Mouse (Mus musculus): ENCODE results near the gene Dglucy.

Dglucy gene

GRCm38 (mm10) chr12:100878556-100878955, 99.7 kb downstream of the Dglucy start:
- DNase-seq (ENCODE audit: low read depth, low spot score), result no peak

- peak; percentile 88 for DNase-seq (ENCODE audit: low read depth, low spot score)
Measured at GRCm38 (mm10) chr12:100883168-100883567, 104.3 kb downstream of the Dglucy start.

- DNase-seq (ENCODE audit: low read depth, low spot score), result no peak
Measured at GRCm38 (mm10) chr12:100885585-100885984, 106.7 kb downstream of the Dglucy start.

GRCm38 (mm10) chr12:100886877-100887276, 108.0 kb downstream of the Dglucy start:
- no peak for DNase-seq (ENCODE audit: low read depth, low spot score)

- DNase-seq (ENCODE audit: low read depth, low spot score), result peak; percentile 72
Measured at GRCm38 (mm10) chr12:100887801-100888258, 109.0 kb downstream of the Dglucy start.

- DNase-seq (ENCODE audit: low read depth, low spot score), result peak; percentile 82
Measured at GRCm38 (mm10) chr12:100890548-100890947, 111.7 kb downstream of the Dglucy start.

GRCm38 (mm10) chr12:100895504-100895903, 116.6 kb downstream of the Dglucy start:
- peak; percentile 93 for DNase-seq (ENCODE audit: low read depth, low spot score)

GRCm38 (mm10) chr12:100896661-100897060, 117.8 kb downstream of the Dglucy start:
- no peak for DNase-seq (ENCODE audit: low read depth, low spot score)

- DNase-seq (ENCODE audit: low read depth, low spot score), result peak; percentile 63
Measured at GRCm38 (mm10) chr12:100897736-100898650, 119.1 kb downstream of the Dglucy start.

- peak; percentile 62 for DNase-seq (ENCODE audit: low read depth, low spot score)
Measured at GRCm38 (mm10) chr12:100899111-100899640, 120.3 kb downstream of the Dglucy start.

- peak; percentile 82 for DNase-seq (ENCODE audit: low read depth, low spot score)
Measured at GRCm38 (mm10) chr12:100900901-100901300, 122.0 kb downstream of the Dglucy start.

GRCm38 (mm10) chr12:100901386-100901785, 122.5 kb downstream of the Dglucy start:
- DNase-seq (ENCODE audit: low read depth, low spot score), result peak; percentile 84

- peak; percentile 97 for DNase-seq (ENCODE audit: low read depth, low spot score)
Measured at GRCm38 (mm10) chr12:100903761-100904160, 124.9 kb downstream of the Dglucy start.

GRCm38 (mm10) chr12:100906861-100907260, 128.0 kb downstream of the Dglucy start:
- DNase-seq (ENCODE audit: low read depth, low spot score), result peak; percentile 65

GRCm38 (mm10) chr12:100907598-100908297, 128.9 kb downstream of the Dglucy start, which contains the start of gene Gpr68:
Gpr68 (minus strand) TSS chr12:100908198.
- peak; percentile 42 for DNase-seq (ENCODE audit: low read depth, low spot score)

GRCm38 (mm10) chr12:100908298-100909034, 129.6 kb downstream of the Dglucy start:
- no peak for DNase-seq (ENCODE audit: low read depth, low spot score)

GRCm38 (mm10) chr12:100909765-100910164, 130.9 kb downstream of the Dglucy start:
- no peak for DNase-seq (ENCODE audit: low read depth, low spot score)

- no peak for DNase-seq (ENCODE audit: low read depth, low spot score)
Measured at GRCm38 (mm10) chr12:100910731-100911130, 131.9 kb downstream of the Dglucy start.

GRCm38 (mm10) chr12:100924646-100925339, 145.9 kb downstream of the Dglucy start:
- DNase-seq (ENCODE audit: low read depth, low spot score), result no peak

Measured in CD4-positive helper T cell, adult 2 months (primary cell).